Mouse (Mus musculus) lung, postnatal 0 days (tissue): ENCODE measurements around the gene Muc1. TPM values are rescaled to one million over a fixed set of nuclear protein-coding genes. Genes with fewer than 3 reads are reported as not detected.
A peak's percentile ranks its signal among the peaks of the same experiment; 100 is the strongest.
"Not testable (repeated sequence)": the region's sequence is repeated elsewhere in the genome, so short reads cannot be mapped to it uniquely, and the experiment has no call there.

Experiments used
- ATAC-seq: fragments of 200-750 bp; cut with Nextera tagmentation; 2 replicates; pipeline ENCODE4 v1.8.0; 2017; ENCODE audit warnings: moderate library complexity
- DNase-seq: peaks from one replicate; pipeline ENCODE4 v3.0.0-alpha.2; 2016; ENCODE audit warnings: low spot score
- H3K27ac ChIP-seq: fragments of 300-500 bp; sonication (generic); 2 replicates; pipeline ENCODE4 v1.5.1; 2014; ENCODE audit warnings: antibody characterized with exemption, mild to moderate bottlenecking, low read length, mixed read lengths
- H3K27me3 ChIP-seq: fragments of 300-500 bp; sonication (generic); replicated peaks from 2 replicates; pipeline ENCODE4 v1.6.1; 2014; ENCODE audit warnings: low read length, mixed read lengths; ENCODE audit not compliant: insufficient read depth
- H3K36me3 ChIP-seq: fragments of 300-500 bp; sonication (generic); 2 replicates; pipeline ENCODE4 v1.6.1; 2014; ENCODE audit warnings: low read length, mixed read lengths; ENCODE audit not compliant: insufficient read depth
- H3K4me1 ChIP-seq: fragments of 300-500 bp; sonication (generic); 2 replicates; pipeline ENCODE4 v1.6.1; 2014; ENCODE audit warnings: antibody characterized with exemption, low read depth, low read length, mixed read lengths; ENCODE audit not compliant: insufficient read depth
- H3K4me2 ChIP-seq: fragments of 300-500 bp; sonication (generic); replicated peaks from 2 replicates; pipeline ENCODE4 v1.6.1; 2014; ENCODE audit warnings: low read depth, mild to moderate bottlenecking, low read length, moderate library complexity, mixed read lengths
- H3K4me3 ChIP-seq: fragments of 300-500 bp; sonication (generic); 2 replicates; pipeline ENCODE4 v1.5.1; 2014; ENCODE audit warnings: low read depth, low read length
- H3K9ac ChIP-seq: fragments of 300-500 bp; sonication (generic); replicated peaks from 2 replicates; pipeline ENCODE4 v1.6.1; 2014; ENCODE audit warnings: low read depth, mild to moderate bottlenecking
- H3K9me3 ChIP-seq: fragments of 300-500 bp; sonication (generic); 2 replicates; pipeline ENCODE4 v1.6.1; 2016; ENCODE audit warnings: low read length, mixed read lengths
- CTCF ChIP-seq: IDR thresholded peaks from 2 replicates; pipeline ENCODE4 v1.5.1; 2016; ENCODE audit warnings: antibody characterized with exemption, mild to moderate bottlenecking
- EP300 ChIP-seq: IDR thresholded peaks from 2 replicates; pipeline ENCODE4 v1.6.1; 2016; ENCODE audit warnings: antibody characterized with exemption, mild to moderate bottlenecking, control low read depth
- WGBS: fragments of 180-500 bp; shearing (Covaris S2); extraction: QIAGEN DNeasy Blood & Tissue Kit; methylation state at CpG from one replicate; pipeline ENCODE4 v1.1.7; 2014; 5-methylcytosine and 5-hydroxymethylcytosine counted together
- polyA plus RNA-seq: library from polyadenylated mRNA; unstranded; fragments of >200 nt; fragmentation: Nextera tagmentation; extraction: Ambion mirVana; gene quantifications from 2 replicates; pipeline ENCODE4 v1.2.1, GENCODE M21; 2015

Gene Muc1
- polyA plus RNA-seq, 1 experiment from 2014 or later, result 307 TPM

- H3K4me1 ChIP-seq, result peaks cover 12% of the 10 kb centered on the region; the same call in 1 of the 2 replicates
- DNase-seq (peak; percentile 93), ATAC-seq (0 out of 2 replicates have a peak, but pooled peaks have one; percentile 9)
- H3K27ac ChIP-seq, result no peak overlapping the region; the same call in 1 of the 2 replicates
- peak overlapping the region; percentile 69; the same call in 1 of the 2 replicates for H3K4me2 ChIP-seq
- no peaks in the 10 kb centered on the region for H3K9me3 ChIP-seq
- WGBS, result 0% methylated on average over 6 of the region's 6 CpGs
- TF ChIP-seq EP300 (no peak), CTCF (peak; percentile 97)
- 0 out of 2 replicates have a peak overlapping the region, but pooled peaks have one; percentile 14 for H3K4me3 ChIP-seq
- H3K36me3 ChIP-seq, result no peaks in the 10 kb centered on the region
- no peak overlapping the region for H3K9ac ChIP-seq
- H3K27me3 ChIP-seq, result no peaks in the 10 kb centered on the region
Observed at GRCm38 (mm10) chr3:89215853-89216252, 13.0 kb upstream of the Muc1 start.

DNA sequence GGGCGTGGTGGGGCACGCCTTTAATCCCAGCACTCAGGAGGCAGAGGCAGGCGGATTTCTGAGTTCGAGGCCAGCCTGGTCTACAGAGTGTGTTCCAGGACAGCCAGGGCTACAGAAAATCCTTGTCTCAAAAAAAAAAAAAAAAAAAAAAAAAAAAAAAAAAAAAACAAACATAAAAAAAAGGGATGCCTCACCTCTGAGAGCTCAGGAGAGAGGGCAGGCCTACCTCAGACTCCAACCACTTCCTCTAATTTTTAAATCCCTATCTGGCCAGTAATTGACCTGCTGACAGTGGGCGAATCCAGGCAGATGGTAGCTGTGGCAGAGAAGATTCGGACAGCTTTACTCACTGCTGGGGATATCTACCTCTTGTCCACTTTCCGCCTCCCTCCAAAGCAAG lies 12.4 kb upstream of the Muc1 start:
- not testable (repeated sequence) for H3K4me3 ChIP-seq, H3K27ac ChIP-seq, DNase-seq, H3K9me3 ChIP-seq, H3K27me3 ChIP-seq, ATAC-seq, H3K36me3 ChIP-seq, H3K9ac ChIP-seq, H3K4me2 ChIP-seq
- 73% methylated on average over 7 of the region's 7 CpGs for WGBS
- H3K4me1 ChIP-seq, result peaks cover 12% of the 10 kb centered on the region; the same call in 1 of the 2 replicates

- TF ChIP-seq CTCF (no peak), EP300 (peak; percentile 91)
- WGBS, result 61% methylated on average over 1 of the region's 1 CpGs
- no peak overlapping the region for H3K9ac ChIP-seq
- H3K27me3 ChIP-seq, result no peaks in the 10 kb centered on the region
- ATAC-seq (peak; percentile 52), DNase-seq (peak; percentile 91)
- H3K4me1 ChIP-seq, result peaks cover 9% of the 10 kb centered on the region; the same call in 1 of the 2 replicates
- H3K4me3 ChIP-seq, result no peak overlapping the region
- no peaks in the 10 kb centered on the region for H3K36me3 ChIP-seq
- H3K27ac ChIP-seq, result 0 out of 2 replicates have a peak overlapping the region, but pooled peaks have one; percentile 51
- no peaks in the 10 kb centered on the region for H3K9me3 ChIP-seq
- H3K4me2 ChIP-seq, result peak overlapping the region; percentile 25; the same call in 1 of the 2 replicates
Observed at GRCm38 (mm10) chr3:89218271-89218670, 10.6 kb upstream of the Muc1 start.

- Histone ChIP-seq H3K4me3 (no peak overlapping the region), H3K27ac (0 out of 2 replicates have a peak overlapping the region, but pooled peaks have one; percentile 51), H3K27me3 (no peaks in the 10 kb centered on the region), H3K4me1 (peaks cover 8% of the 10 kb centered on the region; the same call in 1 of the 2 replicates), H3K9ac (no peak overlapping the region), H3K9me3 (no peaks in the 10 kb centered on the region), H3K36me3 (no peaks in the 10 kb centered on the region), H3K4me2 (no peak overlapping the region)
- DNase-seq, result no peak
- ATAC-seq, result no peak
- TF ChIP-seq CTCF, result no peak
- no peak for TF ChIP-seq EP300
- WGBS, result 15% methylated on average over 8 of the region's 8 CpGs
Observed at GRCm38 (mm10) chr3:89219546-89219945, 9.3 kb upstream of the Muc1 start.

DNA sequence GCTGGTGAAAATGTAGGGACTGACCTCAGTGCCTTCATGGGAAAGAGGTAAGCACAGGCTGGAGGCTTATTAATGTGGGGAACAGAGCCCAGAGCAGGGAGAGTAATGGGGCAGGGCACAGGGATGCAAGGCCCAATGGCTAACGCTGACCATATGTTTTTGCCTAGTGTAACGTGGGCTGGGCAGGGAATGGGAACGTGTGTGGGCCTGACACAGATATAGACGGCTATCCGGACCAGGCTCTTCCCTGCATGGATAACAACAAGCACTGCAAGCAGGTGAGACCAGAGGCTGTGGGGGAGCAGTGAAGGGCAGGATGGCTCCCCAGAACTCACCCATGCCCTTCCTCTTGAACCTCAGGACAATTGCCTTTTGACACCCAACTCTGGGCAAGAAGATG lies 7.7 kb upstream of the Muc1 start:
- WGBS, result 73% methylated on average over 5 of the region's 5 CpGs
- no peaks in the 10 kb centered on the region for H3K36me3 ChIP-seq
- no peak overlapping the region for H3K4me2 ChIP-seq
- no peak overlapping the region for H3K9ac ChIP-seq
- TF ChIP-seq EP300 (no peak), CTCF (no peak)
- no peaks in the 10 kb centered on the region for H3K9me3 ChIP-seq
- no peak overlapping the region for H3K27ac ChIP-seq
- no peak overlapping the region for H3K4me3 ChIP-seq
- ATAC-seq (no peak), DNase-seq (no peak)
- H3K4me1 ChIP-seq, result peaks cover 2% of the 10 kb centered on the region; the same call in 1 of the 2 replicates
- no peaks in the 10 kb centered on the region for H3K27me3 ChIP-seq

- WGBS, result 55% methylated on average over 11 of the region's 11 CpGs
- peak overlapping the region; percentile 27; the same call in 1 of the 2 replicates for H3K4me2 ChIP-seq
- no peak overlapping the region for H3K27ac ChIP-seq
- no peaks in the 10 kb centered on the region for H3K36me3 ChIP-seq
- peaks cover 11% of the 10 kb centered on the region for H3K4me1 ChIP-seq
- no peak for DNase-seq
- no peak overlapping the region for H3K9ac ChIP-seq
- no peak for ATAC-seq
- no peak for TF ChIP-seq EP300
- TF ChIP-seq CTCF, result no peak
- H3K9me3 ChIP-seq, result no peaks in the 10 kb centered on the region
- no peak overlapping the region for H3K4me3 ChIP-seq
- no peaks in the 10 kb centered on the region for H3K27me3 ChIP-seq
Observed at GRCm38 (mm10) chr3:89224796-89225195, 4.1 kb upstream of the Muc1 start.
